Mouse (Mus musculus) megakaryocyte, embryonic 14.5 days (primary cell): ENCODE results near the gene Sorcs2.
"Not testable (repeated sequence)": the region's sequence is repeated elsewhere in the genome, so short reads cannot be mapped to it uniquely, and the experiment has no call there.

Experiments used
- FLI1 ChIP-seq: IDR thresholded peaks from 2 replicates; pipeline ENCODE4 v1.6.1; 2012; ENCODE audit warnings: low read length, inconsistent platforms, mixed read lengths
- GATA1 ChIP-seq: IDR thresholded peaks from 3 replicates; pipeline ENCODE4 v1.6.1; 2012; ENCODE audit warnings: mixed read lengths, low read length, inconsistent platforms, borderline replicate concordance

DNA sequence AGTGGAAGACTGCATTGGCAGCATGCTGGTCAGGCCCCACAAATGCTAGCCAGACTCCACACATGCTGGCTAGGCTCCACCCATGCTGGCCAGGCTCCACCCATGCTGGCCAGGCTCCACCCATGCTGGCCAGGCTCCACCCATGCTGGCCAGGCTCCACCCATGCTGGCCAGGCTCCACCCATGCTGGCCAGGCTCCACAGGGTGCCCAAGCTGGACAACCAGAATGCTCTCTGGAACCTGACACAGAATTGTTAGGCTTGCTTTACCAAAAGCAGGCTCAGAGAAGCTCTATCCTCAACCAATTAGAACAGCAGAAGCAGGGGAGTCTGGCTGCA is 7.4 kb downstream of the Sorcs2 start:
- TF ChIP-seq GATA1, FLI1: not testable (repeated sequence)
